ENCODE assay signal across 8 mouse cellular contexts in the genomic region with DNA sequence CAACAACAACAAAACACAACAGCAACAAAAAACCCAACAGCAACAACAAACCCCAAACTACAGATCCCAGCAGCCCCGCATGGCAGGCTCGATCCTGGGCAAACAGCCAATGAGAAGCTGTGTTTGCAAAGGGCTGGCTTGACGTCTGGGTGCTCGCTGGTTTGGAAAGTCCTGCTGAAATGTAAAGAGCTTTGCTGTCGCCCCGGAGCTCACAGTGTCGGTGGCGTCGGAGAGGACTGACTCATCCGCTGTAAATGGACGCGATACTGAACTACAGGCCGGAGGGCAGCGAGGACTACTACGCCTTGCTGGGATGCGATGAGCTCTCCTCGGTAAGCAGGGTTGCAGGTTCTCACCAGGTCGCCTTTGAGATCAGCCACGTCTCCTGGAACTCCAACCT. TPM values are rescaled to one million over a fixed set of nuclear protein-coding genes. Genes with fewer than 3 reads are reported as not detected.
A peak's percentile ranks its signal among the peaks of the same experiment; 100 is the strongest.
DNase-seq lines count a peak whose midpoint lies in the region; ATAC-seq and TF ChIP-seq lines count a peak whose summit lies in the region.

No protein-coding gene starts in this region.

- CTCF ChIA-PET in Patski (lab: Charles Lee) = interaction anchor here (0.9 to 1.3 kb wide), 2 partner anchors 9 to 11 kb away, joined by 3 read pairs; no protein-coding TSS in a partner anchor

- TF ChIP-seq CTCF in Patski (IDR thresholded peaks at IDR 0.05) = no peak

- peaks cover 9% of the 10 kb centered on the region for H3K4me1 ChIP-seq in hindbrain, embryonic 13.5 days (replicated peaks)

- peak overlapping the region; percentile 68 for H3K9ac ChIP-seq in hindbrain, embryonic 13.5 days

- in situ Hi-C loops in Patski (cut with MboI; ENCODE audit: low pct_unique_long_range_greater_than_20kb) = no loop called here

- DNase-seq in Patski (ENCODE audit: low read depth, low spot score) = no peak
- peak; percentile 94 for DNase-seq in cerebellum, postnatal 14 days
- DNase-seq in frontal cortex, postnatal 14 days (ENCODE audit: low spot score in 2 of 2) = peak; percentile 68 to 77
- DNase-seq in layer of hippocampus, postnatal 25 days (ENCODE audit: extremely low spot score in 1 of 2, low spot score in 1 of 2) = peak; percentile 65 to 80
- peak; percentile 84 for DNase-seq in lung, postnatal 14 days
- DNase-seq in ovary, postnatal 36 days (ENCODE audit: low spot score) = peak; percentile 72
- DNase-seq in thymus, postnatal 14 days = peak; percentile 76

- WGBS in hindbrain, embryonic 13.5 days = under 1% methylated on average over 19 of the region's 19 CpGs

- peak overlapping the region; percentile 60 for H3K4me3 ChIP-seq in hindbrain, embryonic 13.5 days

- peak; percentile 78 for ATAC-seq in Patski
- ATAC-seq in hindbrain, embryonic 13.5 days (ENCODE audit: low FRiP score) = peak; percentile 77

- H3K27me3 ChIP-seq in Patski = no peaks in the 10 kb centered on the region
- peaks cover 4% of the 10 kb centered on the region; the same call in 1 of the 2 replicates for H3K27me3 ChIP-seq in hindbrain, embryonic 13.5 days

- POLR2A ChIA-PET in Patski (lab: Charles Lee) = interaction anchor here (0.5 kb wide), 1 partner anchor 36 kb away, joined by 4 read pairs; no protein-coding TSS in a partner anchor

- H3K27ac ChIP-seq in hindbrain, embryonic 13.5 days = peak overlapping the region; percentile 67

- no peaks in the 10 kb centered on the region for H3K36me3 ChIP-seq in hindbrain, embryonic 13.5 days

- H3K4me2 ChIP-seq in hindbrain, embryonic 13.5 days = peak overlapping the region; percentile 74

- H3K9me3 ChIP-seq in hindbrain, embryonic 13.5 days = no peaks in the 10 kb centered on the region

RNA-seq across cellular contexts. Expression of a gene that starts 4.2 kb away (rescaled TPM):
- polyA plus RNA-seq in Patski (2021) = 17.4 TPM
- polyA plus RNA-seq in hindbrain, embryonic 13.5 days (2015; fragmentation: Nextera tagmentation; extraction: Ambion mirVana) = 19.2 and 20.6 TPM in 2 replicates
- 10 to 100 TPM; 15.6 to 18.2 TPM for total RNA-seq in layer of hippocampus, postnatal 25 days (2021)

RNA-seq across cellular contexts. Expression of a gene that starts 4.9 kb away (rescaled TPM):
- 11.6 TPM for polyA plus RNA-seq in Patski (2021)
- 4.8 and 5.8 TPM in 2 replicates for polyA plus RNA-seq in hindbrain, embryonic 13.5 days (2015; fragmentation: Nextera tagmentation; extraction: Ambion mirVana)
- total RNA-seq in layer of hippocampus, postnatal 25 days (2021) = 10 to 100 TPM; 12.5 to 14.2 TPM

RNA-seq across cellular contexts. Expression of a gene that starts 35.1 kb away (rescaled TPM):
- not detected for polyA plus RNA-seq in Patski (2021)
- polyA plus RNA-seq in hindbrain, embryonic 13.5 days (2015; fragmentation: Nextera tagmentation; extraction: Ambion mirVana) = not detected in 2 replicates
- not detected for total RNA-seq in layer of hippocampus, postnatal 25 days (2021)

RNA-seq across cellular contexts. Expression of a gene that starts 43.5 kb away (rescaled TPM):
- not detected for polyA plus RNA-seq in Patski (2021)
- 1.2 and 1.4 TPM in 2 replicates for polyA plus RNA-seq in hindbrain, embryonic 13.5 days (2015; fragmentation: Nextera tagmentation; extraction: Ambion mirVana)
- 1 to 10 TPM; 1.5 to 1.7 TPM for total RNA-seq in layer of hippocampus, postnatal 25 days (2021)
